Mouse (Mus musculus) kidney, postnatal 4 days (tissue): ENCODE results near the gene Apom.
"Not testable (repeated sequence)": the region's sequence is repeated elsewhere in the genome, so short reads cannot be mapped to it uniquely, and the experiment has no call there.

Experiments
- DNase-seq, 2 experiments: peaks; one replicate each; pipeline ENCODE4 v3.0.0; 2021; ENCODE audit warnings: mixed read lengths in 2 of 2

The Apom gene

DNA sequence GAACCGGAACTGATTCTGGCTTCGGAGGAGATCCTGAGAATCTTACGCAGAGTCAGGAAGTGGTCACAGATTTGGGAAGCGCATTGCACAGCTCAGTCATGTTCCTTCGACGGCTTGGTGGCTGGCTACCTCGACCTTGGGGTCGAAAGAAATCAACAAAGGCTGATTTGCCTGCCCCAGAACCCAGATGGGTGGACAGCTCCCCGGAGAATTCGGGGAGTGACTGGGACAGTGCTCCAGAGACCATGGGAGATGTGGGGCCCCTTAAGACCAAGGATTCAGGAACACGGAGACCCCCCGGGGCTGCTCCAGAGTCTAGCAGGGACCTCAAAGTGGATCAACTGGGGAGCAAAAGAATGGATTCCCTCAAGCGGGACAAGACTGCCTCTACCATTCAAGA lies 4.8 kb downstream of the Apom start:
- DNase-seq, result no peak

DNA sequence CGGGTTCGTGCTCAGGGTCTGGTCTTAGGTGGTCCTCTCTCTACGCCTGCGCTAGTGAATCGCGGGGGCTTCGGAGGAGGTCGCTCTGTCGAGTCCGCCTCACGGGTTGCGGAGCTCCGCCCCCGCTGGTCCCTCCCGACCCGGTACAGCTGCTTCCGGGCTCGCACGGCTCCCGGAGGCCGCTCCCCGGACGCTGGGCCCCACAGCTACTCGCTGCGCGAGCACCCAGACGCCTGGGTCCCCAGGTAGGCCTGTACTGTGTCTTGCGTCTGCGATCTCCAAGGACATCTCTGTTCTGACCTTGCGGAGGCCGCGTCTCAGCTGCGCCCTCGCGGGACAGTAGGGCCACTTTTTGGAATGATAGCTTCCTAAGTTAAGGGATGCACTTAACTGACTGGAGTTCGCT lies 5.6 kb downstream of the Apom start, which contains the start of gene D17H6S53E:
TSS of gene D17H6S53E (plus strand) at position 168 of the 406 bp plus-strand sequence.
- DNase-seq, result peak; percentile 81 to 88

DNA sequence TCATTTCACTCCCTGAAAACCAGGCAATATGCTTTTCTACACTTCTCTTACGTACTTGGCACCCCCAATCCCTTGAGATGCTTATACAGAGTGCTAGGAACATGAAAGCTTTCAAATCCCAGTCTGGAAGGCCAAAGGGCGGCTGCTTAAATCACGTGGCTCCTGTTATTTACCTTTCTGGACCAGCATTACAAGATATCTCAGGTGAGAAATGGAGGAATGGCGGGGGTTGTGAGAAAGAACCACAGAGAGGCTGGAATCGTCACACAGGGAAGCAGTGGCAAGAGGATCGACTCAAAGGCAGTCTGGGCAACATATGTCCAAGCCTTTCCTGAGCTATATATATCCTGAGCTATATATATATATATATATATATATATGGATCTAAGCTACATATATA lies 6.3 kb downstream of the Apom start:
- DNase-seq, result no peak

DNA sequence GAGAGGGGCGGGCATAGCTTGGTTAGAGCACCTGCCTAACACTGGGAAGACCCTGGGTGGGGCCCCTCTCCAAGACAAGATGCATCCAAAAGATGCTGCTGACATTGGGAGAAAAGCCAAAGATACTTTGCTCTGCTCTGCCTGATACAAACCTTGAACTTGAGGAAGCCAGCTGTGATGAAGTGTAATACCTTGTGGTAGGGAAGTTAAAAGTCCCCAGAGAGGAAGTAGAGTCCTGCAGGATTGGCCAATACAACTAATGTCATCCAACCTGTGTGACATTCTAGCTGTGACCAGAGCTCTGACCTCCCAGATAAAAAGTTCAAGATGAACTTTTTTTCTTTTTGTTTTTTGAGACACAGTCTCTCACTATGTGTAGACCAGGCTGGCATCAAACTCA lies 6.8 kb downstream of the Apom start:
- DNase-seq, result no peak

DNA sequence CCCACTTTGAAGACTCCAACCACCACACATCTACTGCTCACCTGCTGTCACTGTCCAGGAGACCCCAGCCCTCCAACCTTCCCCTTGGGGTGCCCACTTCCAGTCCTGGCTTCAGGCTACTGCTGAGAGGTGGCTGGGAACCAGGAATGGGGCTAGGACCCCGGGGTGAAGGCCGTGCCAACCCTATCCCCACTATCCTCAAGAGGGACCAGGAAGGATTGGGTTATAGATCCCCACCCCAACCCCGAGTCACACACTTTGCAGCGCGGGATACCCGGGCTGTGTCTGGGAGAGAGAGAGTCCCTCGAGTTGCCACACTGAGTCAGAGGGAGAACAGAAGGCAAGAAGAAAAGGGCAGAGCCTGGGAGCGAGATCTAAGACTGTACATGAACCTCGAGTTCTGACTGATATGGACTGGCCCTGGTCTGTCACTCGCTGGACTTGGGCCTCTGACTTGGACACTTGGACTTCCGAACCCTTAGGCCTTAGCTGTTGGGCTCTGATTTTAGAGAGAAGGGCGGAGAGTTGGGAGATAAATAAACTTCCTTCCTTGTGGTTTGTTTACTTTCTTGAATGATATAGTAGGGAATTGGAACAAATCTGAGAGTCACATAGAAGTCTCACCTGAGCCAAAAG lies 7.5 kb downstream of the Apom start:
- DNase-seq, result not testable (repeated sequence)

DNA sequence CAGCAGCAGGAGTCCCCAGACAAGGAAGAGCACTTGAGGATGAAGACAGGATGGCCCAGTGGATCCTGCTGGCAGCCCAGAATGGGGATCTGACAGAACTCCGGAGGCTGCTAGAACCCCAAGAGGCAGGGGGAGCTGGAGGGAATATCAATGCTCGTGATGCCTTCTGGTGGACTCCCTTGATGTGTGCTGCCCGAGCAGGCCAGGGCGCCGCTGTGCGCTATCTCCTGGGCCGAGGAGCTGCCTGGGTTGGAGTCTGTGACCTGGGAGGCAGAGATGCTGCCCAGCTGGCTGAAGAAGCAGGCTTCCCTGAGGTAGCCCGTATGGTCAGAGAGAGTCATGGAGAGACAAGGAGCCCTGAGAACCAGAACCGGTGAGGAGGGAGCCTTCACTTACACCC lies 8.6 kb downstream of the Apom start:
- DNase-seq, result not testable (repeated sequence)

DNA sequence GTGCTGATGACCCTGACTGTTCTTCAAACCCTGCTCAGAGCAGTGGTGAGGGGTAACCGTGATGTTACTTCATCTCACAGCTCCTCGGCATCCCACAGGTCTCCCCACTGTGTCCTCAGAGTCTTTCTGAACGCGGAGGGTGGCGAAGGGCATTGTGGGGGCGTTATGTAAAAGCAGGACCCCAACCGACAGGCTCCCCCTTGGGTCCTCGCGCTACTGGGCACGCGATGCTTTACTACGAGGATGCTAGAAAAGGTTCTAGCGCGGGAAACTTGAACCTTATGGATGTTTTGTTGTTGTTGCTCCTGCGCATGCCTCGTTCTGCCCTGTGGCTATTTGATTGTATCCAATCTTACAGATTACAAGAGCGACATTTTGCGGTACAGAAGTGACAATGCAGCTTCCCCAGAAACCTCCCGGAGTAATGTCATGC lies 10.0 kb downstream of the Apom start, which contains the start of gene Csnk2b:
TSS of gene Csnk2b (minus strand) at position 183 of the 433 bp plus-strand sequence.
- peak; percentile 74 to 80 for DNase-seq

DNA sequence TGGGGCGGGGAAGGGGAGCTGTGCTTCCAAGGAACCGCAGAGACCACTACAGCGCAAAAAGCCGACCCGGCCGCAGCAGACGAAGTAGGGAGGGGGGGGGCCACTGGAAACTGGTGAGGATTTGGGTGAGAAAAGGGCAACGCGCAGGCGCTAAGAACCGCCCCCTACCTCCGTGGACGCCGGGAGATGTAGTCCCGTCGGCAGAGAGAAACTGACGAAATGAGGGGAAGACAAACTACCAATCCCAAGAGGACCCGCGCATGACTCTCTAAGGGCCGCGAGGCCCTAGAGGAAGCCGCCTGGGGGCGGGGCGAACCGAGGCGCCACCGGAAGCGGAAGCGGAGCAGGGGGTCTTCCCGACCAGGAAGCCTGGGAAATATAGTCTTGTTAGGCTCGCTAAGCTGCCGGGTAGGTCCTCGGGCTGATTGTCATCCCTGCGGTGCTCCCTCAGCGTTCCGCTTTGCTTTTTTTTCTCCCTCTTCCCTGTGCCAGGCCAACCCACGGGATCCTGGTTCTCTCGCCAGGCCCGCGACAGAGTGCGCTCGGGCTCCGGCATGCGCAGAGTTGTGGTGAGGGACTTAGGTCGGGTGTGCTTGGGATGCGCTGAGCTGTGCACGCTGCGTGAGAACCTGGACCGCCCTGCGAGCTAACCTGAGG lies 10.6 kb downstream of the Apom start, which contains the start of gene Gpank1:
TSS of gene Gpank1 (plus strand) at position 313 of the 657 bp plus-strand sequence.
- DNase-seq, result peak; percentile 98 to 99

DNA sequence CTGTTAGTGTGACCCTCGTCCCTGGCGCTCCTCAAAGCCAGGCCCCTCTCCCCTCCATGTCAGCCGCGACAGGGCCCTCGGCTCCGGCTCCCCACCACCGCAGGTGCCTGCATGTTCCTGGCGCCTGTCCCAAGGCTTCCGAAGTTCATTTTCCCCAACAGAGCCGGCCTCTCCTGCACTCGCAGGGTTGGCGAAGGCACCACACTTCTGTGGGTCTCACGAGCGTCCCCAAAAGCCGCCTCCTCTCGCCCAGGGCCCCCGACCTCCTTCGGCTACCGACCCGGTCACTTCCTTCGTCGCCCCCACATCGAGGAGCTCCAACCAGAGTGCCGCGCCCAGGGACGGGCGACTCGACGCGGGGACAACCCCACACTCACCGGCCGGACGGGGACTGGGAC lies 11.1 kb downstream of the Apom start:
- peak in 1 of 2 experiments; percentile 60 for DNase-seq

DNA sequence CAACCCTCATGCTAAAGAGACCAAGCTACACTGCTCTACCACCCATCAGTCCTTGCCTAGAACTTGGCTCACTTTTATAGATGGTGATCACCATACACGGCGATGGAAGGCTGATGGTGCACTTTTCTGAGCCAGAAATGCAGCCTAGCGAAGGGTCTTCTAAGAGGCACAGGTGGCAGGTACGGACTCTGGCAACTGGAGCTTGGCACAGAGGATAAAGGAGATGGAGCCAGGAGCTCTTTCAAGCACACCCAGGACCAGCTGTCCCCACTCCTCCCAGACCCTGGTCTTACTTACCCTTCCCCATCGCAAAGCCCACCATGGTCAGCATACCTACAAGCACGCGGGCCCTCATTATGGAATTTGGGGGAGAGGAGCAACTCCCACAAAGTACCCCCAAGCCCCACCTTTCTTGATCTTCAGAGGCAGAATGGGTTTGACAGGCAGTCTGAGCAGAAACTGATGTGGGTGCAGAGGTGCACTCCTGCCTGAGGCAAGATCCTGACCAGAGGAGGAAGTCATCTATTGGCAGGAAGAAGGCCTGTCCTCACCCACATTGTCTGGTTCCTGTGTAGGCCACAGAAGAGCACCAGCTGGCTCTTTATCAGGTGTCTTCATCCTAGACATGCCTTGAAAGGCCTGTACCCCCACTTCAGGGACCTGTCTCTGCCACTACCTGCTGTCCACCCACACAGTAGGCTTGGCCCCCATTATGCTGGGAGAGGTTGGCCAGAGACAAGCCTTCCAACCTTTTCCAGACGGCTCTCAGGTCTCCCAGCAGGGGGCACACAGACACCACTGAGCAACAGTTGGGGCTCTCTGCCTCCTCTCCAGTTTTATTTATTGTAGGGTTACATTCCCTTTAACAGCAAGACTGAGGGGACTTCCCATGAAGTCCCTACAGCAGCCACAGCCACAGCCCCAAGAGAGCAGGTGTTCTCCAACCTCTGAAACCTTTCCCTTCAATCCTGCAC lies 16.5 kb downstream of the Apom start, which contains the start of gene Ly6g5b:
TSS of gene Ly6g5b (minus strand) at position 383 of the 974 bp plus-strand sequence.
- peak; percentile 57 to 66 for DNase-seq

DNA sequence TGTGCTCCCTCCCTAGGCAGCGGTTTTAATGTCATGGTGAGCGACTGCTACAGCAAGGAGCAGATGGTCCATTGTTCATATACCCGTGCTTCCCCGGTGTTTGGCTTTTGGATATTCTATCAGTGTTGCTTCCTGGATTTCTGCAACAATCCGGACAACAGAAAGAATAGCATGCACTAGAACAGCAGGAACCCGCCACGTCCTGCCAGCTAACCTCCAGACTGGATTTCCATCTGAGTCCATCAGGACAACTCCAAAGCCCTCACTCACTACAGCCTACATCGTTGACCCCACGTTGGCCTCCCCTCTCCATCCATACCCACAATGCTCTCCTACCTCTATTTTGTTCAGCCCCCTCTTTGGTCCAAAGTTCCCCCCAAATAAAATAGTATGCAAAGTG lies 20.1 kb downstream of the Apom start:
- no peak for DNase-seq

DNA sequence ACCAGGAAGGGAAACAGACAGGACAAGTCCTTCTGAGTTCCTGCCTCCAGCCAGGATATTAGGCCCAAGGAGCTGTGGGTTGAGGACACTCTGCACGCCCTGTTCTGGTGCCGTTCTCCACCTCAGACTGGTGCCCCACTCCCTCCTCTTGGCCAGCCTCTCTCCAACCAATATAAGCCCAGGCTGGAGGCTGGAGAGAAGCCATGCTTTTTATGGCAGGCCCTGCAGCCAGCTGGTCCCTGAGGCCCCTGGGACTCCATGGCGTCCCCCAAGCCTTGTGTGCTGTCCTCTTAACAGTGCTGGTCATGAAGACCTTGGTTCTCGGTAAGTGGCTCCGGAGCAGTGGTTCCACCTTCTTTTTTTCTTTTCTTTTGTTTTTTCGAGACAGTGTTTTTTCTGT lies 23.8 kb downstream of the Apom start, which contains the start of gene Ly6g5c:
TSS of gene Ly6g5c (plus strand) at position 183 of the 400 bp plus-strand sequence.
- no peak for DNase-seq

DNA sequence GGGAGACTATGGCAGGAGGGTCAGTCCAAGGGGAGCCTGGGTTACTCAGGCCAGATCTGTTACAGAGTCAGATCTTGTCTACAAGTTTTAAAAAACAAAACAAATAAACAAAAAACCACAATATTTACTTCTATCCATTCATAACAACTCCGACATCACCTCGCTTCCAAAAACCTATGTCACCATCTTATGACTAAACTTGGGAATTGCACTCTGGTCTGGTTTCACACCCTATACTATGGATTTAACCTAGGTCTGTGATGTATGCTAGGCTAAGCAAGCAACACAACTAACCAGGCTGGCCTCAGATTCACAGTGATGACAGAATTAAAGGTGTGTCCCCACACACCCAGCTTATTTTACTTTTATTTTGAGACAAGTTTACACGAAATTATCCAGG lies 25.3 kb downstream of the Apom start:
- DNase-seq, result no peak

DNA sequence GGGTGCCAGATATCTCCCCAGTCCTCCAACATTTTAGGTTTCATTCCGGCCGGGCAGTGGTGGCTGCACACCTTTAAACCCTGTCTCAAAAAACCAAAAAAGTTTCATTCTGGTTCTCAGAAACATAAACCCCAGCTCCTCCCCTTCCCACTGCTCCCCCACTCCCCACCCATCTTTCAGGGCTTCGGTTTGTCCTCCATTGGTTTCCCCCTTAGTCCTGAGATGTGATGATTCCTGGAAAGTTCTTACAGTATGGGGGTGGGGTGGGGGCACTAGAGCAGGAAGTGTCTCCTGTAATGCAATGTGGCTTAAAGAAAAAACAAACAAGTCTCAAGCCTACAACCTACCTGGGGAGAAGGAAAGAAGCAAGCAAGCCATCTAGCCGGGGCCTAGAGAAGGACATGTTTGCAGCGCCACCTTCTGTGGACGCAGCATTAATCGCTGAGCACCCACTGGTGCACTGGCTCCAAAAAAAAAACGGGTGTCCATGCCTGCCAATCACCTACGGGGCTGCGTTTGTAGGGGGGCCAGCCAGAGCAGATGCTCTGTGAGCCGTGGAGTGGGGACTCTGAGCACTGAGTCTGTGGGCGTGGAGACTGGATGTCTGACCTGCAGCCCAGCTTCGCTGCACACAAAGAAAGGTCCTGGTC lies 26.0 kb downstream of the Apom start:
- DNase-seq, result peak; percentile 69 to 82

DNA sequence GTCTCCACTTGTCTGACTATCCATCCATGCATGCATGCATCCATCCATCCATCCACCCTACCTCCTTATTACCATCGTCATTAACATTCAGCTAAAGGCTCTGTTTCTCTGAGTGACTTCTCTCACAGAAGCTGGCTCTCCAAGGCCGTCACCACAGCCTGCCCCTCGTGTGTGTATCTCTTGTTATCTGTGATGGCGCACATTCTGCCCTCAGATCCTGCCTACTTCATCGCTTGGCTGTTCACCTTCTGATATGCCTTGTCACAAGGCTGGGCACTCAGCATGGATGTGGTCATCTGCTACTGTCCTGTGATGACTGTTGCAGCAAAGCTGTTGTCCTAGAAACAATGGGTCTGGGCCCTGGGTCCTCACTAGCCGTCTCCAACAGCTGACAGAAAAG lies 27.1 kb downstream of the Apom start:
- no peak for DNase-seq

DNA sequence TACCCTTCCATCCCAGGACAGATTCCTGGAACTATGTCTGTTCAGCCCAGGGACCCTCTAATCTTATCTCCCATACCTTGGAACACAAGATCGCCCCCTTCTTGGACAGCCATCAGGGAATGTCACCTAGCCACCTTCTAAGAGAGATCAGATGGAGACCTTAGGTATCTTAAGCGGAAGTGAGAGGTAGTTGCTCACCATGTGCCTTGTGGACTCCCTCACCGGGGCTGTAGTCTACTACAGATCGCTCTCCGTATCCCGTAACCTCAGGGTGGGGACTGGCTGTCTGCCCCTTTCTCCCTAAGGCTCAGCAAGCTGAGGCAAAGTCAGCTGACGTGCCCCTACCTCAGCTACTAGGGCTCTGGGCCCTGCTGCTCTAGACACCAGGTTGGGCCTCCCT lies 27.8 kb downstream of the Apom start:
- DNase-seq, result no peak

DNA sequence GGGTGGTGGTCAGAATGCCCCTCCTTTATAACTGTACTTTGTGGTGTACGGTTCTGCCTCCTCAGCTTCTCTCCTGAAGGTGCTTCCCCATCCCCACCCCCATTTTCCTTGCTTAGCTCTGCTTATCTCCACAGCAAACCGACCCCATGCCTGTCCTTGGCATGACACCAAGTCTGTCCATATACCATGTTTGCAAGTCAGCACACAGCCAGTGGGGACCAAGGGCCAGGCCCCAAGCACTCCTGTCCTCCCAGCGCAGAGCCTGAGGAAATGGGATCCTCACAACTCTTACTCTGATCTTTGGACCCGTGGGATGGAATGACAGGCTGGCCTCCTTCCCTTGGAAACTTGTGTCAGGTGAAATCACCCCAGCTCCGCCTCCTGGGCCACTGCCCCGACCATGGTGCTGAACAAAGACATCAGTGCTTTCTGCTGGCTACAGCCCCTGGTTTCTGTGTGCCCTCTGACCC lies 28.6 kb downstream of the Apom start:
- DNase-seq, result peak; percentile 52 to 68

DNA sequence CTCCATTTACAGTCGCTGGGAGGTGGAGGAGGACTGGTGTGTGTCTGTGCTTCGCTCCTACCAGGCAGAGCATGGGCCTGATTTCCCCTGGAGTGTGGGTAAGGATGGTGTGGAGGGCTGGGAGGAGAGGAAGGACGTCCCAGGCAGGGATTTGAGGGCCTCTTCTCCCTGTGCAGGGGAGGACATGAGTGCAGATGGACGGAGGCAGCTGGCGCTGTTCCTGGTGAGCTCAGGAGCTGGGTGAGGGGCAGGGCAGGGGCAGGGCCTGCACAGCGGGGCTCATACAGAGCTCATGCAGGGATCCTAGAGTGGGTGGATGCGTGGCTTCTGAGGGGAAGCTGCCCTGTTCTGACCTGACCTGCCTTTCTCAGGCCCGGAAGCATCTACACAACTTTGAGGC lies 29.6 kb downstream of the Apom start:
- DNase-seq, result no peak

DNA sequence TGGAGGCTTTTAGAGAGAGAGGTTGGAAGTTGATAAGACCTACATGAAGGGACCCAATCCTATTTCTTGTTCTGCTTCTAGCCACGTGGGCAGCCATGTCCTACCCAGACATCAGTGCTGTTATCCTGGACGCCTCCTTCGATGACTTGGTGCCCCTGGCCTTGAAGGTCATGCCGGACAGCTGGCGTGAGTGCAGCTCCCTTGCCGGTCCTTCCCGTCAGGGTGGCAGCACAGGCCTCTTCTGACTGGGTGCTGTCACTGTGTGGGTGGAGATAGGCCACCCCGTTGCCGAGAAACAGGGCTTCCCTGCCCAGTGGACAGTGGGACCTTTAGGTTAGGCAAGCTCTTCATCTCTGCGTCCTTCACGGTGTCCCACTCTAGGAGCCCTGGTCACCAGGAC lies 30.7 kb downstream of the Apom start:
- no peak for DNase-seq

DNA sequence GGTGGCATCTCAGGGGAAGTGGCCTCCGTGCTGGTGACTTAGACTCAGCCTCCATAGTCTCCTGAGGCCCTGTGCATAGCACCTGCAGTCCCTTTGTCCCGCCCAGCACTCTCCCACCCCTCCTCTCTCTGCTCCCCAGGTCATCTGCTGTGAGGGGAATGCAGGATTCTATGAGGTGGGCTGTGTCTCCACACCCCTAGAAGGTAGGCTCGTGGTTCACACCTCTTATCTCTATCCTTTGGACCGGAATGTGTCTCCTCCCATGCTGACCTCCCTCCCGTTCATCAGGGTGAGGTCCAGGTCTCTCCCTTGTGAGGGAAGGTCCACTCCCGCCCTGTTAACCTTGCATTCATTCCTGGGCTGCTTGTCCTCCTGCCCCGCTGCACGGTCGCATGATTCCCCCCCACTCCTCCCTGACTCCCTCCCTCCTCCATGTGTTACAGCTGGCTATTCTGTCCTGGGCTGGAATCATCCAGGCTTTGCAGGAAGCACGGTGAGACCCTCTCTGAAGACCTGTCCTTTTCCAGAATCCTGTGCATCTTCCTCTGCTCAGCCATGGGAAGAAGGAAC lies 31.6 kb downstream of the Apom start:
- DNase-seq, result peak; percentile 60 to 78

DNA sequence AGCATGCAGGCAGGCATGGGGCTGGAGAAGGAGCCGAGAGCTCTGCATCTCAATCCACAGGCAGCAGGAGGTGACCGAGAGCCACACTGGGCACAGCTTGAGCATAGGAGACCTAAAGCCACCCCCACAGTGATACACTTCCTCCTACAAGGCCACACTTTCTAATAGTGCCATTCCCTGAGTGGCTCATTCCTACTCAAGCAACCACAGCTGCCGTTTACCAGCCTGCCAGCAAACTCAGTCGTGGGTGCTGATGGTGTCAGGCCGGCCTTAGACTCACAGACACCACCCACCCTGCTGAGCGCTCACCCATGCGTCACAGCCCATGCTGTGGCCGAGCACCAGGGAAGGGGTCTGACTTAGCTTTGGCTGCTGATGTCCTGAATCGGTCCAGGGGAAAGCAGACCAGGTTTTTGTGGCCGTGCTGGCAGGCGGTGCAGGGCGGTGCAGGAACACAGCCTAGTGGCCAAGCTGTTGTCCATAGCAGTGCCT lies 34.6 kb downstream of the Apom start:
- peak; percentile 69 to 75 for DNase-seq

DNA sequence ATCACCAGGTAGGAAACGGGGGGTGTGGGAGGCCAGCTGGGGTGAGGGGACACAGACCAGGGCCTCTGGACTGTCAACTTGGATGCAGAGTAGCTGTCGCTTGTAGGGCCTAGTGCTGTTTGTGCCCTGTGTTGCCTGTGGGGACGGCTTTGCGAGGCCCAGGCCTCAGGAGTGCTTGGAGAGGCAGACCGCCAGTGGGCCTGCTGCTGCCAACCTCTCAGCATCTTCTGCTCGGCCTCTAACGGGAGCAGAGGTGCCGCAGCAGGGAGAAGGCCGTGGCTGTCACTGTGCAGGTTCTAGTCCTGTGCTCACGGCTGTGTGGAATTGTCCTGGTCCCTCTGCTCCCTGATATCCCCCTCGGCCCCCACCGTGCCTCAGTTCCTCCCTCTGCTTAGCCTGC lies 35.3 kb downstream of the Apom start:
- DNase-seq, result no peak
